Mouse (Mus musculus) liver, postnatal 0 days (tissue): ENCODE results near the gene Haus4. TPM values are rescaled to one million over a fixed set of nuclear protein-coding genes. Genes with fewer than 3 reads are reported as not detected.

Source experiments
- ATAC-seq: fragments of 200-750 bp; cut with Nextera tagmentation; 2 replicates; pipeline ENCODE4 v1.8.0; 2017; ENCODE audit warnings: mild to moderate bottlenecking, moderate library complexity
- DNase-seq: peaks from one replicate; pipeline ENCODE4 v3.0.0-alpha.2; 2016
- H3K27ac ChIP-seq: fragments of 300-500 bp; sonication (generic); 2 replicates; pipeline ENCODE4 v1.5.1; 2014; ENCODE audit warnings: antibody characterized with exemption, moderate library complexity, mild to moderate bottlenecking, low read depth
- H3K27me3 ChIP-seq: fragments of 300-500 bp; sonication (generic); 2 replicates; pipeline ENCODE4 v1.6.1; 2014; ENCODE audit warnings: low read length, control low read depth, mixed read lengths; ENCODE audit not compliant: insufficient read depth
- H3K36me3 ChIP-seq: fragments of 300-500 bp; sonication (generic); replicated peaks from 2 replicates; pipeline ENCODE4 v1.6.1; 2014; ENCODE audit warnings: mild to moderate bottlenecking, control low read depth, low read length, moderate library complexity, mixed read lengths; ENCODE audit not compliant: insufficient read depth
- H3K4me1 ChIP-seq: fragments of 300-500 bp; sonication (generic); 2 replicates; pipeline ENCODE4 v1.6.1; 2014; ENCODE audit warnings: antibody characterized with exemption, mild to moderate bottlenecking, control low read depth; ENCODE audit not compliant: insufficient read depth
- H3K4me2 ChIP-seq: fragments of 300-500 bp; sonication (generic); 2 replicates; pipeline ENCODE4 v1.6.1; 2014; ENCODE audit warnings: low read depth, mild to moderate bottlenecking, low read length, moderate library complexity, mixed read lengths
- H3K4me3 ChIP-seq: fragments of 300-500 bp; sonication (generic); 2 replicates; pipeline ENCODE4 v1.5.1; 2014; ENCODE audit warnings: low read depth, low read length
- H3K9ac ChIP-seq: fragments of 300-500 bp; sonication (generic); replicated peaks from 2 replicates; pipeline ENCODE4 v1.6.1; 2014; ENCODE audit warnings: mild to moderate bottlenecking, moderate library complexity
- H3K9me3 ChIP-seq: fragments of 300-500 bp; sonication (generic); 2 replicates; pipeline ENCODE4 v1.6.1; 2016; ENCODE audit warnings: mild to moderate bottlenecking, control low read depth, low read length, mixed read lengths
- CTCF ChIP-seq: sonication (generic); IDR thresholded peaks from 2 replicates; pipeline ENCODE4 v1.5.1; 2016; ENCODE audit warnings: antibody characterized with exemption, low read depth
- EP300 ChIP-seq: IDR thresholded peaks from 2 replicates; pipeline ENCODE4 v1.6.1; 2016; ENCODE audit warnings: antibody characterized with exemption, low read depth, mild to moderate bottlenecking
- WGBS: fragments of 180-500 bp; shearing (Covaris S2); extraction: QIAGEN DNeasy Blood & Tissue Kit; methylation state at CpG from one replicate; pipeline ENCODE4 v1.1.7; 2014; ENCODE audit not compliant: insufficient replicate concordance; 5-methylcytosine and 5-hydroxymethylcytosine counted together
- polyA plus RNA-seq: library from polyadenylated mRNA; unstranded; fragments of >200 nt; fragmentation: Nextera tagmentation; extraction: Ambion mirVana; gene quantifications from 2 replicates; pipeline ENCODE4 v1.2.1, GENCODE M21; 2015

Haus4 gene
- polyA plus RNA-seq, 1 experiment from 2014 or later: 35.1 TPM

GRCm38 (mm10) chr14:54492345-54493131 lies 61.9 kb downstream of the Haus4 start:
- Histone ChIP-seq H3K27ac (no peak overlapping the region), H3K4me2 (no peak overlapping the region), H3K9me3 (no peaks in the 10 kb centered on the region), H3K9ac (no peak overlapping the region), H3K4me1 (0 out of 2 replicates have a peak, but pooled peaks cover 8% of the 10 kb centered on the region), H3K36me3 (no peaks in the 10 kb centered on the region), H3K4me3 (no peak overlapping the region), H3K27me3 (no peaks in the 10 kb centered on the region)
- DNase-seq (no peak), ATAC-seq (no peak; the same call in 1 of the 2 replicates)
- 58% methylated on average over 18 of the region's 18 CpGs for WGBS
- TF ChIP-seq CTCF (no peak), EP300 (no peak)

Other genes with a start within 250 kb of the Haus4 start
- 27.4 and 28.9 TPM in 2 replicates for gene Oxa1l, start 193.8 kb downstream of the Haus4 start, polyA plus RNA-seq
- gene Slc7a7, start 136.8 kb downstream of the Haus4 start, polyA plus RNA-seq: 5.0 and 5.1 TPM in 2 replicates
- 261 and 284 TPM in 2 replicates for gene Mrpl52, start 127.7 kb downstream of the Haus4 start, polyA plus RNA-seq
- 38.1 and 39.8 TPM in 2 replicates for gene Mmp14, start 123.0 kb downstream of the Haus4 start, polyA plus RNA-seq
- gene Lrp10, start 90.5 kb downstream of the Haus4 start, polyA plus RNA-seq: 20.9 and 25.3 TPM in 2 replicates
- gene Rem2, start 78.5 kb downstream of the Haus4 start, polyA plus RNA-seq: 0.66 and 0.87 TPM in 2 replicates
- gene Prmt5, start 37.1 kb downstream of the Haus4 start, polyA plus RNA-seq: 12.2 and 13.8 TPM in 2 replicates
- 6.6 and 11.1 TPM in 2 replicates for gene Ajuba, start 22.9 kb upstream of the Haus4 start, polyA plus RNA-seq
- 1.2 and 1.4 TPM in 2 replicates for gene 4931414P19Rik, start 51.4 kb upstream of the Haus4 start, polyA plus RNA-seq
- 148 and 157 TPM in 2 replicates for gene Psmb5, start 63.4 kb upstream of the Haus4 start, polyA plus RNA-seq
- gene Psmb11, start 66.8 kb upstream of the Haus4 start, polyA plus RNA-seq: not detected in 2 replicates
- not detected in 2 replicates for gene Gm17606, start 86.3 kb upstream of the Haus4 start, polyA plus RNA-seq
- 0.09 and 0.11 TPM in 2 replicates for gene Cdh24, start 86.7 kb upstream of the Haus4 start, polyA plus RNA-seq
- 50.9 and 53.3 TPM in 2 replicates for gene 1700123O20Rik, start 131.6 kb upstream of the Haus4 start, polyA plus RNA-seq
- 28.4 and 38.0 TPM in 2 replicates for gene Acin1, start 132.3 kb upstream of the Haus4 start, polyA plus RNA-seq
- not detected in 2 replicates for gene Gm29776, start 144.2 kb upstream of the Haus4 start, polyA plus RNA-seq
- gene Cebpe, start 157.6 kb upstream of the Haus4 start, polyA plus RNA-seq: 13.7 and 15.0 TPM in 2 replicates
- 2.2 and 2.8 TPM in 2 replicates for gene Slc7a8, start 227.3 kb upstream of the Haus4 start, polyA plus RNA-seq